Mouse (Mus musculus): ENCODE results near the gene Nlrp4b. TPM values are rescaled to one million over a fixed set of nuclear protein-coding genes. Genes with fewer than 3 reads are reported as not detected.
"Not testable (repeated sequence)": the region's sequence is repeated elsewhere in the genome, so short reads cannot be mapped to it uniquely, and the experiment has no call there.

Gene Nlrp4b
- not detected in 2 replicates for polyA plus RNA-seq (2015; fragmentation: Nextera tagmentation; extraction: Ambion mirVana)

DNA sequence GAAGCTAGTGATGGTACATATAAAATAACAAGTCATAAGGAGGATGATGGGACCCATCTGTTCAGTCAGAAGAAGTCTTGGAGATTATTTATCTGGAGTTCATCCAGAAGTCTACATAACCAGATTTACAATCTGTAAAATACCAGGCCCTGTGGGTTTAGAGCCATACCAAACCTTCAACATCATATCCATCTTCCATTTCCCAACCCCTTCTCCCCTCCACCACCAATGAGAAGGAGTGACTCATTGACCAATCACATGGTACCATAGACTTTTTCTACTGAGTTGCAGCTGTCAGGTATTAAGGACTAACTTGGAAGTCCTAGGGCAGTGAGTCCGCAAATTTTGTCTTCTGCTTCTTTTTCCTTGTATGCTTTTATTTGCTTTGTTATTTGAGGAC is at the start of gene Nlrp4b:
Nlrp4b (plus strand) TSS at position 301 of the 400 bp plus-strand sequence.
- 92% methylated on average over 1 of the region's 1 CpGs for WGBS
- H3K4me3 ChIP-seq = no peak within 1 kb of the TSS
- H3K27me3 ChIP-seq = no peaks in the 10 kb centered on the region
- no peak within 1 kb of the TSS for H3K27ac ChIP-seq
- H3K4me1 ChIP-seq = no peaks in the 10 kb centered on the region
- ATAC-seq (ENCODE audit: insufficient number of reproducible peaks, low FRiP score, low TSS enrichment, low read depth) = no peak
- H3K9me3 ChIP-seq = no peaks in the 10 kb centered on the region; the same call in 1 of the 2 replicates
- H3K9ac ChIP-seq = no peak within 1 kb of the TSS
- H3K4me2 ChIP-seq = no peak within 1 kb of the TSS
- no peaks in the 10 kb centered on the region for H3K36me3 ChIP-seq

DNA sequence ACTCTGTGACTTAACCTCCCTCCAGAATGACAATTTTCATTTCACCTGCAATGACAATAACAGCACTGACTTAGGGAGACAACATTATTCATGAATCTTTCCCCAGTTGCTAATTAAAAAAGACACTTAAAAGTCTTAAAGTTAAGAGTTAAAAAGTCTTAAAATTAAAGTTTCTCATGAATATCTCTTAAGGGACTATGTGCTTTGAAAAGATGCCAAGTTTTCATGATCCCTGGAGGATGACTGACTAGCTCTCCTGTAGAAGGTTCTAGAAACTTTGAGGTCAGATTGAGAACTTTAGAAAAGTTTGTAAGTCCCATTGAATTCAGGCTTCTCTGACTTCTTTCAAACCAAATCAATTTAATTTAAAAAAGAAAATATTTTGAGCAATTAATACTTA is 66.7 kb downstream of the Nlrp4b start, which contains the start of gene Vmn1r71:
Vmn1r71 (minus strand) TSS at position 101 of the 400 bp plus-strand sequence.
- Histone ChIP-seq H3K4me3 (no peak within 1 kb of the TSS), H3K4me2 (no peak within 1 kb of the TSS), H3K9ac (no peak within 1 kb of the TSS), H3K27me3 (no peaks in the 10 kb centered on the region), H3K36me3 (no peaks in the 10 kb centered on the region), H3K27ac (no peak within 1 kb of the TSS), H3K9me3 (no peaks in the 10 kb centered on the region), H3K4me1 (no peaks in the 10 kb centered on the region)
- ATAC-seq (ENCODE audit: insufficient number of reproducible peaks, low FRiP score, low TSS enrichment, low read depth) = no peak

DNA sequence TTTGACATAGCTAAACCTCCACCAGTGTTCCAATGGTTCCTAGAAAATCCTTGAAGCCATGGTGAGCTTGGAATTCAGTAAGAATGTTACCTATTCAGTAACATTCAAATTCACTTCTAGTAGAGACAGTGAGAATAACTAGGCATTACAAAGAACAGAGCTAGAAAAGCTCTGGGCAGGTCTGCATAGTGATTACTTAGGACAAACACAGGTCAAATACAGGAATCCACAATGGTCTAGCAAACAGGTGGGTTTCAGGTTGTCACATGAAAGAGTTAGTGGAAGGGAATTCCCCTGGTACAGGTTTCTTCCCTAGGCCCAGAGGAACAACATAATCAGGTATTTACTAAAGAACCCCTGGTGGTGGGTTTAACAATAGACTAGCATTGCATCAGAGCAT is 70.0 kb downstream of the Nlrp4b start:
- not testable (repeated sequence) for H3K36me3 ChIP-seq; H3K9ac ChIP-seq; H3K9me3 ChIP-seq; ATAC-seq (ENCODE audit: insufficient number of reproducible peaks, low FRiP score, low TSS enrichment, low read depth); H3K4me1 ChIP-seq; H3K27me3 ChIP-seq; H3K4me2 ChIP-seq; H3K4me3 ChIP-seq; H3K27ac ChIP-seq

Other genes starting within 250 kb of the Nlrp4b start
- not detected in 2 replicates for gene Vmn1r67, start 244.5 kb upstream of the Nlrp4b start, polyA plus RNA-seq (2015; fragmentation: Nextera tagmentation; extraction: Ambion mirVana)
- 8.9 and 10.9 TPM in 2 replicates for gene Zik1, start 192.4 kb upstream of the Nlrp4b start, polyA plus RNA-seq (2015; fragmentation: Nextera tagmentation; extraction: Ambion mirVana)
- gene Vmn1r68, start 129.3 kb upstream of the Nlrp4b start, polyA plus RNA-seq (2015; fragmentation: Nextera tagmentation; extraction: Ambion mirVana) = not detected in 2 replicates
- gene Vmn1r69, start 74.1 kb upstream of the Nlrp4b start, polyA plus RNA-seq (2015; fragmentation: Nextera tagmentation; extraction: Ambion mirVana) = not detected in 2 replicates
- not detected in 2 replicates for gene Vmn1r70, start 56.3 kb upstream of the Nlrp4b start, polyA plus RNA-seq (2015; fragmentation: Nextera tagmentation; extraction: Ambion mirVana)
- gene Vmn1r71, start 66.6 kb downstream of the Nlrp4b start, polyA plus RNA-seq (2015; fragmentation: Nextera tagmentation; extraction: Ambion mirVana) = not detected in 2 replicates
- not detected in 2 replicates for gene Zscan4b, start 217.3 kb downstream of the Nlrp4b start, polyA plus RNA-seq (2015; fragmentation: Nextera tagmentation; extraction: Ambion mirVana)

All from limb, embryonic 15.5 days (tissue).